Mouse (Mus musculus): Measurements from ENCODE around the gene Gopc.

DNA sequence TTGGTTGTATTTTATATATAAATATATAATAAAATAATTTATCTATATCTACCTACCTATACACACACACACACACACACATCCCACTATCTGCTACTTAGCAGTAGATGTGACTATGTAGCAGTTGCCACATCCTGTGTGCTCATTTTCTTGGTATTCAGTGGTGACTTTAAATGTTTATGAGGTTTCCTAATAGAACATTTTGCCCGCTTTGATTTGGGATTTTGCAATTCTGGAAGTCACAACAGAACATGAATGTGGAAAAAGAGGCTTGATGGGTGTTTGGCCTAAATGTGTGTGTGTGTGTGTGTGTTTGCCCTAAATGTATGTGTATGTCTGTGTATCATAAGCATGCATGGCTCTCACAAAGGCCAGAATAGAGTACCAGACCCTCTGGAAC is 1.6 kb upstream of the Gopc start:
- TF ChIP-seq CTCF (IDR thresholded peaks at IDR 0.05) = no peak
- TF ChIP-seq POLR2A (IDR thresholded peaks at IDR 0.05; ENCODE audit: insufficient read depth, low read depth, low read length) = no peak
